Mouse (Mus musculus) liver, adult (tissue): ENCODE results near the gene Smoc2.

Experiments
- GATA4 ChIP-seq: IDR thresholded peaks from 2 replicates; pipeline ENCODE4 v1.6.1; 2014; ENCODE audit warnings: mild to moderate bottlenecking, low read length; ENCODE audit not compliant: insufficient replicate concordance

The Smoc2 gene

DNA sequence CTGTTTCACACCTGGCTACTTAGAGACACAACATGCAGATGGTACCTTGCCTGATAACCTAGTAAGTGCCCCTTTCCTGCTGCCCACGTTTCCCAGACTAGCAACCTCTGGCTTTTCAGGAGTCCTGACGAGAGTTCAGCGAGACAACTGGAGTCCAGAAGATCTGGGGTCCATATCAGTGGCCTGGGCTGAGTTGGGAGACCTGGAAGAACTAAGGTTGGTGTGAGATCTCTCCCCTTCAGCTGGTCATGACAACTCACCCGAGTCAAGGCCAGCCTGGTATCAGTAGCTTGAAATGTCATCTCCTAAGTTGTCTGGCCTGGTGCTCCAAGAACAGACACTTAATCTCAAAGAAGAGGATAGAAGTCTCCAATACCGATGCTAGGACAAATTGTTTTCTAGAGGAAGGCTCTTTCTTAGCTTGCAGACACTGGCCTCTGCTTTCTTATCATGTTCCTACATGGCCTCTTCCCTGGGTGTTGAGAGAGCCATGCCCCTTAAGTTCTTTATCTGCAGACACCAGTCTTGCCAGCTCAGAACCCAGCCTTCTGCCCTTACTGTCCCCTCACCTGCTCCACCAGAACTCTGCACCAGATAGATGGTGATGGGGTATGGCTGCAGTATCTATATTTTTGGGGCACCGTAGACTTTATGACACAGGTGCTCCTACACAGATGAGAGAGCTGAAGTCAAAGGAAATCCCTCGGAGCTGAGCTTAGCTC lies 21.3 kb upstream of the Smoc2 start:
- no peak for TF ChIP-seq GATA4

- no peak for TF ChIP-seq GATA4
Observed at GRCm38 (mm10) chr17:14258906-14259305, 20.4 kb upstream of the Smoc2 start.

- TF ChIP-seq GATA4: no peak
Observed at GRCm38 (mm10) chr17:14260966-14261365, 18.3 kb upstream of the Smoc2 start.

DNA sequence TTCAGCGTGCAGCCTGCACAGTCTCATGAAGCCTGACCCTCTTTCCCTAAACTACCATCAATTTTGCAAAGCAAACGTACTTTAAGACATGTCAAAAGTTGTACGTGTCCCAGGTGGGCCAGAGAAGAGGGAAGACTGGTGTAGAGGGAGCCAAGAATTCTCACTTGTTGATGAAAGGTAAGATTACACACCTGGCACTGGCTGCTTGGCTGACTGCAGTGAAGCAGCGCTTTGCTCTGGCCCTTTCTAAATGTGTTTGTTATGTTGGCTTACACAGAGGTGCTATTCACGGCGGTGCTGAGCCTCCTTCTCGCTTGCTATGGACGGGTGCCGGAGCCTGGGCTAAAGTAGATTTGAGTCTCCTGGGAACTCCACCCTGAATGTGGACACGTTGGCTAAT lies 17.1 kb upstream of the Smoc2 start:
- TF ChIP-seq GATA4: no peak

DNA sequence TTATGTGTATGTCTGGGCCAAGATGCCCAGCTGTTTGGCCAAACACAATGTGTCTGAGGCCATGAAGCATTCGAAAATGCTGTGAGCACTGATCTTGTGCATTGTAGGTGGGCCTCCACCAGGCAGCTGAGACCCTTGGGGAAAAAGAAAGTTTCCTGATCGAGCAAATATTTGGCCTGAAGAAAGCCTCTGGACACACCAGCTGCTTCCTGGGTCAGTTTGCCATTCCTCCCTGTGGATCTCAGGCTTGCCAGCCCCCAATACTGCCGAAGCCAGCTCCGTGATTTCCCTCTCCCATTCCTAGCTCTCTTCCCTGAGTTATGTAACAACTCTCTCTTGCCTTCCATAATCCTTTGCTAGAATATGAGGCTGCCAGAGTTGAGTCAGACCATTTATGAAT lies 11.3 kb upstream of the Smoc2 start:
- TF ChIP-seq GATA4: no peak

DNA sequence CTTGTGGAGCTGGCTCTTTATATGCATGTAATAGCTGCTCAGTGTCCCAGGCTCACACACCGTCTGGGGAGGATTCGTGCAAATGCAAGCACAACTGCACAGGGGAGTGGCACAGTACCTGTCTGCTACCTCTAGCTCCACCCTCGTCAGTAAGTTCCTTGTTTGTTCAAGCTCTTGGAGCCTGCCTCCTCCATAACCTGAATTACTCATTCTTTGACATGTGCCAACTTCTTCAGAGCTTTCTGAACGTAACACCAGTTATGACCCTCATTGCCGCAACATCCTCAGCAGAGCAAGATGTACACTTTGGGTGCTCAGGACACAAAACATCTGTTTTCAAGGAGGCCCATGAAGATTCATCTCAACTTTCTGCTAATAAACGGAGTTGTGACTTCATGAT lies 5.9 kb upstream of the Smoc2 start:
- TF ChIP-seq GATA4: no peak

- no peak for TF ChIP-seq GATA4
Observed at GRCm38 (mm10) chr17:14277310-14277709, 2.0 kb upstream of the Smoc2 start.

- no peak for TF ChIP-seq GATA4
Observed at GRCm38 (mm10) chr17:14279966-14280300, 627 bp downstream of the Smoc2 start.

DNA sequence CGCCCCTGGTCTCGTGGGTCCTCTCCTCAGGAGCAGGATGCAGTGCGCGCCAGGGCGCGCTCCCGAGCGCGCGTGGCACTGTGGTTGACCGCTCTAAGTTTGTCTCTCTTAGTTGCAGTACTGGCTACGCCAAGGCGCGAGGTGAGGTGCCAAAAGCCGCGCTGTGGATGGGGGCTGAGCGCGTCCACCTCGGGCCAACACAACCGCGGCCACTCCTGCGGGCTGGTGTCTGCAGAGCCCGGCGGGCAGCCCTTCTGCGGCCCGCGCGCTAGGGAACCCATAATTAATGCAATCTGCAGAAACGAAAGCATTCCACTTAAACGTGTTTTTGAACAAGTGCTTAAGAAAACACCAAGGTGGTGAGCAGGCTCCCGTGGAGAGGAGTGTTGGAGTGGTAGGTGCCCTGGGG lies 1.1 kb downstream of the Smoc2 start:
- no peak for TF ChIP-seq GATA4

- no peak for TF ChIP-seq GATA4
Observed at GRCm38 (mm10) chr17:14288015-14288616, 8.8 kb downstream of the Smoc2 start.

- TF ChIP-seq GATA4: no peak
Observed at GRCm38 (mm10) chr17:14293617-14294016, 14.3 kb downstream of the Smoc2 start.

DNA sequence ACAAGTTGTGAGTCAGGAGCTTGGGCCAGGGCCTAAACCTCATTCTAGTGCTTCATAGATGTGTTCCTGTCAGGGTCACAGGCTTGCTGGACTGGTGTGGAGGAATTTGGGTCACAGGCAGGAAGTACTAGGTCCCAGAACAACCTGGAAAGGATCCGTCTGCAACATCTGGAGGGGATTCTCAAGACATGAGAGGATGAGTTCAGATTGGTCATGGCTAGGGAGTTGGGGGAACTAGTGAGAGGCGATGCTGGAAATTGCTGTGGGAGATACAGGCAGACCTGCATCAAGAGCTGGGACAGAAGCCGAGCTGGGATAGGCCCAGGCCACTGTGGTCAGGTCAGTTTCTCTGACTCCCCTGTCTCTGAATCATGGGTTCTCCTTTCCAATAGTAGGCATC lies 15.8 kb downstream of the Smoc2 start:
- no peak for TF ChIP-seq GATA4

GRCm38 (mm10) chr17:14300361-14300760 lies 21.1 kb downstream of the Smoc2 start:
- no peak for TF ChIP-seq GATA4

DNA sequence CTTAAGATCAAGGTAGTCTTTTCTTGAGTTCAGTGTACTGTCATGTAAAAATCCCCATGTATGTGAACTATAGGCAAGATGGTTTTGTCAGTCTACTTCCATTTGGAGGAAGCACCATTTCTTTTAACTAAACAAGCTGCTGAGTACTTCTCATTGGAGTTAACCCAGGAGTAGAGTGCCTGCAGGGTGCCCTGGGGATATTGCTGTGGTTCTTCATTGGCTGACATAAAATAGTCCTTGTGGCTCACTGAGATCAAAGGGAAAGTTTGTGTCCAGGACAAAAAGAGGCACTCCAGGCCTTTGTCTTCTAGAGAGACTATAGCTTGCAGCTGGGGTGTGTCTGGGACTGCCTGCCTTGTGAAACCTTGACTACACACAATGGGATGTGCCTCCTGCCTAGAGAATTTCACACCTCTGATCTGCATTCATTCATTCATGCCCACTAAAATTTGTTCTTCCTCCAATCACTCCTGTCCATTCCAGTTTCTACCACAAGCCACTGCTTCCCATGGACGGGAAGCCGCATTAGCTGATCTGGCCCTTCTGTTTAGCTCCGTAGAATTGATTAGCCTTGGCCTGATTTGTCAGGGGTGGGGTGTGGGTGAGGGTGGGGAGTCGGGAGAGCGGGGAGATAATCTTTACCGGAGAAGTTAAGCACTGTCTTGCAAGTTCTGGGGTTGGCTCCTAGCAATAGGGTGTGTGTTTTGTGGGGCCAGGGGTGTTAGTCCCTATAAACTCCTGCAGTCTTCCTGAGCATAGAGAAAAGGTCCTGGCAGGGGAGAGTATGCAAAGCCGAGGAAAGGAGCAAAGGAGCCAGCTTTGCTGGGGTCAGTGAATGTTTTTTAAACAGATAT lies 22.4 kb downstream of the Smoc2 start:
- TF ChIP-seq GATA4: no peak

DNA sequence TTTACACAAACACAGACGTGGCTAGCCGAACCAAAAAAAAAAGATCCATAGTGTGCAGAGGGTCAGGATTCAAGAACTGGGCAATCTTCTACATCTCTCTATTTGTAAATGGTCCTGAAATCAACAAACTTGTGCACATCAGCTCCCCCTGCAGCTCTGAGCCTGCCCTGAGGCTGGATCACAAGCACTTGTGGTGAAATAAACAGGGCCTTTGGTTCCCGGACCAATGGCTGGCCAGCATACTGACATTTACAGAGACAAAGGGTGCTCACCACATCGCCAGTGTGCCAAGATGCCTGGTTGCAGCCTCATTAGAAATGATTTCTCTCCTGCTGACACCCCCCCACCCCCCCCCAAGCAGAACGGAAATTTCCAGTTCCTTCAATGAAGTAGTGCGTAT lies 23.1 kb downstream of the Smoc2 start:
- TF ChIP-seq GATA4: no peak

DNA sequence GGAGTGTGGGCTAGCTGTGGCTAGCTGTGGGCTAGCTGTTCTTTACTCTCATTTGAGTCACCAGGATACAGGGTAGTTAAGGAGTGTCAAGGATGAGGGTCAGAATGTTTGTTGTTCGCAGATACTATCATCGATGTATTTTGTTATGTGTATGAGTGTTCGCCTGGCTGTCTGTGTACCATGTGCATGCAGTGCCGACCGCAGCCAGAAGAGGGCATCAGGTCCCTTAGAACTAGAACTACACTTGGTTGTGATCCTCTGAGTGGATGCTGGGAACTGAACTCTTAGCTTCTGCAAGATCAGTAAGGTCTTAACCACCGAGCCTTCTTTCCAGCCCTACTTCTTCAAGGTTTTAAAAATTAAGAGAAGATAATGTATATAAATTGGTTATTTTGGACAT lies 24.4 kb downstream of the Smoc2 start:
- no peak for TF ChIP-seq GATA4
